Mouse (Mus musculus) 3134 (cell line): ENCODE measurements around the gene Gosr2.
A peak's percentile ranks its signal among the peaks of the same experiment; 100 is the strongest.

Experiments
- DNase-seq: peaks from one replicate; pipeline ENCODE4 v3.0.0-alpha.2; 2011; ENCODE audit warnings: low spot score; ENCODE audit not compliant: insufficient read length; ENCODE audit errors: extremely low read depth

Gosr2 gene

DNA sequence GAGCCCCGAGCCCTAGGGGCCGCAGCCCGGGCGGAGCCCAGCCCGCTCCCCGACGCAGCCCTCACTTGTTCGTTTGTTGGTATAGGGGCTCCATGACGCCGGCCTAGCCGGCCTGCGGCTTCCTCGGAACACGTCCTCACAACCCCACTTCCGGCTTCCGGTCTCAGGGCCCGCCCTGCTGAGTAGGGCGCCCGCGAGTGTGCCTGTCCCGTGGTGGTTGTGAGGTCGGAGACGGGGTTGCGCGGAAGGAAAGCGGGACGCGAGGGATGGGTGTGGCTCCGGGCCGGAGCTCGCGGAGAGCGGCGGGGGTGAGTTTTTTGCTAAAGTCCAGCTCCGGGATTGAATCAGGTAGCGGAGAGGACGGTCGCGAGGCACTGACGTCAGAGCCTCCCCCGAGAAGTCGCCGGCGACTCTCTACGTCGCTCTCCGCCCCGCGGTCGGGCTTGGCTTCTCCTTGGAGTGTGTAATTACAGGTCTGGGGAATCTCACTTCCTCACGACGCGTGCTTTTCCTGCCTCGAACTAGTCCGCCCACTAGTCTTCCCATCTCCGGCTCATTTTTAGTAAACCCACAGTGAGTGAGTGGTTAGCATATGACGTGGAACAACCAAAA, at the start of gene Gosr2:
Gosr2 (minus strand) TSS at position 334 of the 612 bp plus-strand sequence.
- peak; percentile 97 for DNase-seq

GRCm38 (mm10) chr11:103735046-103735781, 37.5 kb upstream of the Gosr2 start:
- no peak for DNase-seq

DNA sequence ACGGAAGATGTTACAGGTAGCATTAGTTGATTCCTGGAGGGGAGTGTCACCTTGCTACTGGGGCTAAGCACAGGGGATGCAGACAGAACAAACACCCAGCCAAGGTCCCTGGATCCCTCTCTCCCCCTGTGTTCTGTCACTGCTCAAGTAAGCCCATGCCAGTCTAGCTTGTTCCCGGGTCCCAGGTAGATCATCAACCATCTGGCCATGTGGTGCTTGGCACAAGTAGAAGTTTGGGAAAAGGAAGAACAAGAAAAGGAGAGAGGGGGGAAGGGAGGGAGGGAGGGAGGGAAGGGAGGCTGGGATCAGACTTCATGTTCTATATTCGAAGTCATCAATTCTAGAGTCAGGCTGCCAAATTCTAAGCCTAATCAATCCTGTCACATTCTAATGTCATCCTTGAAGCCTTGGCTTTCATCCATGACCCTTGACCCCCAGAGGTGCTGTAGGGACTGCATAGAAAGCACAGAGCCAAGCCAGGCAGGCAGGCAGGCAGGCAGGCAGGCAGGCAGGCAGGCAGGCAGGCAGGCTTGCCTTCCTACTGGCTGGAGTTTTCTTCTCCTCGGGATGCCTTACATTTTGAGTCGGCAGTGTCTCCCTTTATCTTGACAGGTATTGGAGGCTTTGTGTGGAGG, 36.8 kb upstream of the Gosr2 start:
- DNase-seq: no peak

DNA sequence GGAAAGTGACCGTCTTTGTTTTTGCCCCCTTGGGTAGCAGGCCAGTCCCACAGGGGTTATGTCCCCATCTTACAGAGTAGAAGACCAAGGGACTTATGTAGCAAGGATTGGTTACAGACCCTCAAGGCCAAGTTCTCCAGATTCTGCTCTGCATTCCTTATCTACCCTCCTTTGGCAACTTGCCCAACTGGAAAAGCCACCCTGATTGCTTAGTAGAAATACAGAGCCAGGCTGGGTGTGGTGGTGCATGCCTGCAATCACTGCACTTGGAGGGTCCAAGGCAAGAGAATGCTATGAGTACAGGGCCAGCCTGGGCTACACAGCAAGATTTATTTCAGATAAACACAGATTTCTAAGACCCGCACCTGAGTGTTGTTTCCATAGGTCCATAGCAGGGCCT, 36.3 kb upstream of the Gosr2 start:
- no peak for DNase-seq

- no peak for DNase-seq
Observed at GRCm38 (mm10) chr11:103733069-103733468, 35.4 kb upstream of the Gosr2 start.

- no peak for DNase-seq
Observed at GRCm38 (mm10) chr11:103732306-103732705, 34.6 kb upstream of the Gosr2 start.

DNA sequence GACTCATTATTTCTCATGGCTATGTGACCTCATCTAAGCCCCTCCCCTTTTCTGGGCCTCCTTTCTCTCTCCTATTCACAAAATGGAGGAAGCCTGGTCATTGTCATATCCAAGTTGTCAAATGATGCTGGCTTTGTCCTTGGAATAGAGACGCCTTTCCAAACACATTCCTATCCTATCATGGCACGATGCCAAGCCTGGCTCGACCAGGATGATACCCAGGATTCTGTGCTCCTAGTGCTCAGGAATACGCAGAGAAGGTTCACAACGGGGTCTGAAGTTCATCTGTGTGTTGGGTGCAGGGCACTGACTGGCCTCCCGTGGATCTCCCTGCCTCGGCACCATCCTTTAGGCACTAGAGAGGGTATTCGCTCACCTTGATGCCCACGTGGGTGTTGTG, 33.9 kb upstream of the Gosr2 start:
- no peak for DNase-seq

DNA sequence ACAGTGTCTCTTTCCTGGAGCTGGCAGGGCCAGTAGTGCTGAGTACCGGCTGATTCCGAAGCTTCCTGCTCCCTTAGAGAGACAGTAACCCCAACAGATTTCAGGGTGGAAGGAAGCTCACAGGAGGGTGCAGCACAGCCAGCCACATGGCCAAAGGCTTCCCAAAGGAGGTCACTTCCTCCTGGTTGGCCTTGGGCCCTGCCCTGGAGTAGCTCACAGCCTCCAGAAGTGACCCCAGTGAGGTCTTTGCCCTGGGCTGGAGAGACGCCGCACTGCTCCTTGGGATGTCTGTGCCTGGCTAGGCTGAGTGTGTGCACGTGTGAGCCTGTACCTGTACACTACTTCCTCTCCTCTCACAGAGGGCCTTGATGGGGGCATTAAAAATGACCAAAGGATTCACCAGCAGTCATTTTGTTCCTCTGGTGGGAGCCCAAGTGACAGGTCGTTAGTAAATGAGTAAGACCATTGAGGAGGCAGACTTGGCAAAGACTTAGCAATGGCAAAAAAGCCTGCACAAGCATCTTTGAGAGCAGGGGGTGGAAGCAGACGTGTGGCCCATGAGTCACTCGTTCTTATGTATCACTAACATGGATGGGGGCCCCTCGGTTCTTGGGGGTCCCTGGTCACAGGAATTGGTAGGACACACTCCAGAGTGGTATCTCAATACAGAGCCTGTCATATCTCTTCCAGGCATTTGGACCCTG, 31.7 kb upstream of the Gosr2 start:
- no peak for DNase-seq

- no peak for DNase-seq
Observed at GRCm38 (mm10) chr11:103724331-103724771, 26.7 kb upstream of the Gosr2 start.

- no peak for DNase-seq
Observed at GRCm38 (mm10) chr11:103722040-103722481, 24.4 kb upstream of the Gosr2 start.

GRCm38 (mm10) chr11:103721468-103722039, 23.9 kb upstream of the Gosr2 start:
- no peak for DNase-seq

DNA sequence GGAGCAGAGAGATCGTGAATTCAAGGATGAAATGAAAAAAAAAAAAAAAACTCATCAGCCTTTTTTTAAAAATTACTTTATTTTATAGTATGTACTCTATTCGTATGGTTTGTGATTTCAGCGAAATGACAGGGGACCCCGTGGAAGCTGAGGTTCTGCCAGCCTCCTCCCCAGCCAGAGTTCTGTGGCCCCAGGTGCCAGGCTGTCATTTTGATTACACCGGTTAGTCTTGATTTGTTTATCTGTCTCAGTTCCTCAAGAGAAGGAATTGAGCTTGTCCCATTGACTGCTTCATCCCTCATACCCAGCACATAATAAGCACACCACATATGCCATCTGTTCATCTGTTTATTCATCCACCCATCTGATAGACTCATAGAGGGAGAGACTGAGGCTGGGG, 21.7 kb upstream of the Gosr2 start:
- DNase-seq: no peak

DNA sequence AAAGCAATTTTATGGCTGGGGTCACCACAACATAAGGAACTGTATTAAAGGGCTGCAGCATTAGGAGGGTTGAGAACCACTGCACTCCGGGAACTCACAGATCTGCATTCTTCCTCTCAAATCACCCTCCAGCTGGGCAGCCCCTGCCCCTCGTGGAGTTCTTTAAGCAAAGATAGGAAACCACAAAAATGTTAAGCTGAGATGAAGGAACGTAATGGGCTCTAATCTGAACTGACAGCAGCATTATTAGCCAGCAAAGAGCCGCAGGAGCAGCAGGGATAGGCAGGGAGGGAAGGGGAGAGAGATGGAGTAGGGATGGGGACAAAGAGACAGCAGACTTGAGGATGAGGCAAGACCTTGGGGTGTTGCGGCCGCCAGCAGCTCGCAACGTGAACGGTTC, 19.3 kb upstream of the Gosr2 start:
- DNase-seq: no peak

GRCm38 (mm10) chr11:103714074-103714473, 16.4 kb upstream of the Gosr2 start:
- DNase-seq: no peak

- no peak for DNase-seq
Observed at GRCm38 (mm10) chr11:103711851-103712587, 14.3 kb upstream of the Gosr2 start.

DNA sequence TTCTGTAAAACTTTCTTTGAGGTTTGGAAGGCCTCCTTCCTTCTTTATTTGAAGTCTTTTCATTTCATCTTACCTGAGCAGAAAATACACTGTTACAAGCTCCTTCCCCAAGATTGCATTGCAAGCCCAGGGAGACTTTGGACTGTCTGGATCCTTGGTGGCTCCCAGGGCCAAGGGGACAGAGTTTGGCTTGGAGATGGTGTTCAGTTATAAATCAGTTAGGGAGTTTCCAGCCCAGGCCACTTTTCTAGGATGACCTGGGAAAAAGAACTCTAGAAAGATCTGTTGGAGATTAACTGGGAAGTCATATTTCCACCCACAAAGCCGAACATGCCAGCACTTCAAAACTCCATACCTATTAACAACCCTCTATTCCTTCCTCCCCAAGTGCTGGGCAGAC, 12.3 kb upstream of the Gosr2 start:
- no peak for DNase-seq

DNA sequence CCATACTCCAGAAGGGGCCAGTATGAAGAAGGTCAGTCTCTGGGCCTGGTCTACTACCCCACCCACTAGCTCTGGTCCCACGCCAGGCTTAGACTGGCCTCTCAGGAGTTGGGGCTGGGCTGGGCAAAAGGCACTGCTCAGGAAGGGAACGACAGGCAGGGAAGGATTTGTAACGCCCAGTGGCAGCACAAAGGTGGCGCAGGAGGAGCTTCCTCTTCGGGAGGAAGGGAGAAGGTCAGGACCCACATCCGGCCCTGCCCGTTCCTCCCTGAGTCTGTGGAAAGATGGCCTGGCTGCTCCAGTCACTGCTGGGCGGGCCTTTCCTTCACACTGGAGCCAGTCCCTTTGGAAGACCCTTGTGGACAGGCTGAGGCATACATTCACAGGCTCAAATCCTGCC, 9.3 kb upstream of the Gosr2 start:
- DNase-seq: no peak

DNA sequence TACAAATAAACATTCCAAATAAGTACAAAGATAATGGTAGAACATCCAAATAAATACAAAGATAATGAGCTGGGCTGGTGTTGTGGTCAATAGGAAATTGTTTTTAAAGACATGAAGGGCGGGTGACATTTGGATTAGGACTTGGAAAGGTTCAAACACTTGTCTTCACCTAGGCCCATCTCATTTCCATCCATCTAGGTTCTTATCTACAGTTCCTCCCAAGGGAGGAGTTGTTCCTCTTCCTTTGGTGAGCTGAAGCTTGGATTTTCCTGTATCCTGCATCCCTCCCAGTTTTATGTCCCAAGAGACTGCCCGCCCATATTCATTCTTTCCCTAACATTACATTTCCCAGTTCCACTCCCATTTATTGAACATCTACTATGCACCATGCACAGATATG, 528 bp upstream of the Gosr2 start:
- no peak for DNase-seq

GRCm38 (mm10) chr11:103696851-103697564, 690 bp downstream of the Gosr2 start:
- DNase-seq: no peak

DNA sequence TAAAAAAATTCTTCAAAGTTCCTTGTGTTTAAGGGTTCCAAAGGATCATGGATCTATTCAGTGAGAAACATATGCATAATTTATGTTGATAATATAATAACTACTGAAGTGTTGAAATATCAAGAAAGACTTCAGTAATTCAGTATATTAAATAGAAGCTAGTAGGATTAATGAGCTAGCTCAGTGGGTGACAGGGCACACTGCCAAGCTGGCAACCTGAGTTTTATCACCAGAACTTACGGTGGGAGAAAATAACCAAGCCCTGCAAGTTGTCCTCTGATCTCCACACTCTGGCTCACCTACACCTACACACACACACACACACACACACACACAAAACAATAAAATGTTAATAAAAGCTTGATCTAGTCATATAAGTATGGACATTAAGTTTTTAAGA, 4.5 kb downstream of the Gosr2 start:
- DNase-seq: no peak
